Mouse (Mus musculus) kidney, postnatal 25 days (tissue): ENCODE measurements around the gene Sgk1.
A peak's percentile ranks its signal among the peaks of the same experiment; 100 is the strongest.

Experiments
- DNase-seq, 2 experiments: peaks; one replicate each; pipeline ENCODE4 v3.0.0; 2021; ENCODE audit warnings: mixed read lengths in 2 of 2

The Sgk1 gene

GRCm38 (mm10) chr10:22007160-22007801 is 125.3 kb downstream of the Sgk1 start:
- no peak for DNase-seq

GRCm38 (mm10) chr10:22007802-22008172 is 125.8 kb downstream of the Sgk1 start:
- DNase-seq, result peak in 1 of 2 experiments; percentile 74

- DNase-seq, result peak; percentile 80 to 93
Measured at GRCm38 (mm10) chr10:22010088-22010818, 128.3 kb downstream of the Sgk1 start.

DNA sequence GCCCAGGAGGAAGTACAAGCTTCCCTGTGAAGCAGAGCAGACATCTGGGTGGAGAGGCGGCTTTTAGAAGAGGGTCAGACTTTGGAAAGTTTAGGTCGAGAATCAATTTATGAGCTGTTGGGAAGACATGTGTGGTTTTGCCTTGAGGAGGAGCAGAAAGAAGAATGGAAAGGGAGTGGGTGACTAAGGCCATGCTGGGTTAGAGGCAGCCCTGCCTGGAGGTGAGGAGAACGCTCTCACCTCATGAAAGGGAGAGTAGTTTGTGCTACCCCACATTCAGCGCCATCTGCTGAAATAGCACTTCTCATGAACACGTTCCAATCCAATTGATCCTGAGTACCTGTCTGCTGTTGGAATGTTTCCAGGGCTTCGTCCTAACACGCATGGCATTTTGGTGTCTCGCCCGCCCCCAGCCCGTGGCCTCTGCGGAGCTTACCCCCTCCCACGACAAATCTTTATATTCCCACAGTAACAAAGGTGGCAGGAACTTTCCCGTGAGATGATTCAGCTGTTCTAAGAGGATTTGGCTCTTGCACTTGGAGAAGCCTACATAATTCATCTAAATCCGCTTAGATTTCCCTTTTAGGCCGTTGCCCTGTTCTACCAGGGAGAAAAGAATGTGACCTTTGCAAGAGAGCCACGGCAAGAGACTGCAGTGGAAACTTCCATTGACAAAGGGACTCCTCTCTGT is 135.6 kb downstream of the Sgk1 start:
- DNase-seq, result no peak

GRCm38 (mm10) chr10:22018618-22019017 is 136.6 kb downstream of the Sgk1 start:
- DNase-seq, result no peak

GRCm38 (mm10) chr10:22034303-22034702 is 152.3 kb downstream of the Sgk1 start:
- peak in 1 of 2 experiments; percentile 39 for DNase-seq

DNA sequence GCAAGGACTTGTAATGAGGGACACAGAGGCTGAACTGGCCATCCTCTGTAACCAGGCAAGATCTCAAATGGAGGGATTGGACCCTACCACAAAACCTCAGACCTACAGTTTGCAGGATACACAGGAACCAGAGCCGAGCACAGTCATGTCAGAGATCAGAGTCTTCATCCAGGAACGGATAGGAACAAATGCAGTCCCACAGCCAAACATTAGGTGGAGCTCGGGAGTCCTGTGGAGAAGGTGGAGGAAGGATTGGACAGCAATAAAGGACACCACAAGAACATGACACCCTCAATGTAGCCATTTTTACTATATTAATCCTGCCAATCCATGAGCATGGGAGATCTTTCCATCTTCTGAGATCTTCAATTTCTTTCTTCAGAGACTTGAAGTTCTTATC is 154.3 kb downstream of the Sgk1 start:
- DNase-seq, result peak; percentile 65 to 77
